ENCODE assay signal across 8 mouse cellular contexts in the genomic region with DNA sequence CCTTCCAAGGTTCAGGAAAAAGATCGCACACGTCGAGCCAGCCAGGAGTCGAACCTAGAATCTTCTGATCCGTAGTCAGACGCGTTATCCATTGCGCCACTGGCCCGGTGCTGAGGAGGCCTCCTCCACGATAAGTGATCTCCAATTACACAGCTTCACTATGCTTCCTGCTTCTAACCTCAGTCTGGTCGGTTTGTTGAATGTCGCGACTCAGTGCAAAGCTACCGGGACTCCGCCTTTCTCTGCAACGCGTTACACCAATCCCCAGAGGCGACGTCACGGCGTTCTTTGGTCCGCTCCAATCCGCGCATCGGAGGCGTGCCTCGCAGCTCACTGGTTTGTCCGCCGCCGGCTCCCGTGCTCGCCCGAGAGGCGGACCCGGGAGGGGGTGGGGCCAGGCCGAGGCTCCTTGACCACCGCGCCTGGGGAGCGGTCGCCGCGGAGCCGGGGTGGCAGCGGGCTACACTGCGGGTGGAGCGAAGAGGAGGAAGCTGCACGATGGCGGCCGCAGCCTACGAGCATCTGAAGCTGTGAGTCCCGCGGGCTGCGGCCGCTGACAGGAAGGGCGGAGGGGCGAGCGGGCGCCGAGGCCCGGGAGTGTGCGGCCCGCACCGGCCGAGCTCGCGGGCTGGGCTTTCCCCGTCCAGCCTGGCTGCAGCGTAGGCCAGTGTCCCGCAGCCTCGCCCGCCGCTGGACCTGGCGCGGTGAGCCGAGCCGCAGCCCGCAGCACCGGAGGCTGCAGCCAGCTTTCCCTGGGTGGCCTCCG. TPM values are rescaled to one million over a fixed set of nuclear protein-coding genes. Genes with fewer than 3 reads are reported as not detected.
A peak's percentile ranks its signal among the peaks of the same experiment; 100 is the strongest.
DNase-seq lines count a peak whose midpoint lies in the region; ATAC-seq lines count a peak whose summit lies in the region.

A gene (plus strand): TSS at position 368 of the 766 bp plus-strand sequence.

- peak within 1 kb of the TSS; percentile 84 for H3K4me3 ChIP-seq in intestine, embryonic 14.5 days (ENCODE audit: low read depth, low read length)

- no peaks in the 10 kb centered on the region for H3K36me3 ChIP-seq in intestine, embryonic 14.5 days (ENCODE audit: control insufficient read depth, insufficient read depth, low read length)

- no peaks in the 10 kb centered on the region for H3K9me3 ChIP-seq in intestine, embryonic 14.5 days (ENCODE audit: control insufficient read depth, low read length)

- under 1% methylated on average over 71 of the region's 79 CpGs for WGBS in intestine, embryonic 14.5 days

- H3K27me3 ChIP-seq in intestine, embryonic 14.5 days (replicated peaks; ENCODE audit: control insufficient read depth, insufficient read depth, low read length), result no peaks in the 10 kb centered on the region

- peak within 1 kb of the TSS; percentile 83 for H3K4me2 ChIP-seq in intestine, embryonic 14.5 days (ENCODE audit: low read length)

- intact Hi-C loops in left cerebral cortex, postnatal 14 days (cut with DNase I), result loop anchor here (5.0 to 10.0 kb wide), 2 partner anchors 77 to 275 kb away; no protein-coding TSS in a partner anchor

- peaks cover 24% of the 10 kb centered on the region for H3K4me1 ChIP-seq in intestine, embryonic 14.5 days (replicated peaks; ENCODE audit: control insufficient read depth, insufficient read depth, low read length)

- ATAC-seq in intestine, embryonic 14.5 days (replicated peaks; ENCODE audit: low FRiP score, low TSS enrichment, low read depth), result peak; percentile 99

- H3K27ac ChIP-seq in intestine, embryonic 14.5 days (ENCODE audit: low read depth), result peak within 1 kb of the TSS; percentile 95

- peak within 1 kb of the TSS; percentile 93 for H3K9ac ChIP-seq in intestine, embryonic 14.5 days (ENCODE audit: low read length)

- DNase-seq in adrenal gland, adult 18-20 months (ENCODE audit: low spot score in 2 of 2), result peak; percentile 97
- DNase-seq in embryo, embryonic 11 days, result peak; percentile 100
- peak; percentile 99 for DNase-seq in gastrocnemius, postnatal 25 days
- peak; percentile 100 for DNase-seq in intestine, embryonic 14.5 days (ENCODE audit: low spot score)
- DNase-seq in left cerebral cortex, postnatal 14 days (ENCODE audit: low spot score in 2 of 2), result peak; percentile 99
- peak; percentile 100 for DNase-seq in mesoderm, embryonic 11.5 days (ENCODE audit: low read depth, low spot score)
- peak; percentile 97 to 99 for DNase-seq in right cerebral cortex, postnatal 36 days (ENCODE audit: low spot score in 2 of 2)
- peak; percentile 99 for DNase-seq in yolk sac, embryonic 10.5 days (ENCODE audit: low spot score)

RNA-seq across cellular contexts. Expression of the gene that starts here (rescaled TPM):
- total RNA-seq in adrenal gland, adult 18-20 months (2021), result 100 to 1,000 TPM; 158 to 175 TPM
- 10 to 100 TPM; 20.6 to 21.3 TPM for total RNA-seq in gastrocnemius, postnatal 25 days (2021)
- polyA plus RNA-seq in intestine, embryonic 14.5 days (2014; fragmentation: Nextera tagmentation; extraction: Ambion mirVana), result 51.0 and 55.8 TPM in 2 replicates
- 10 to 100 TPM; 46.9 to 53.5 TPM for total RNA-seq in left cerebral cortex, postnatal 14 days (2021)

Comparison
In these comparisons a context has a peak if more than half of its experiments do, and no peak if none do; other contexts are left out.
1. Peak in every context shown above with its lines: DNase-seq, ATAC-seq, H3K4me3 ChIP-seq and H3K27ac ChIP-seq.